Mouse (Mus musculus) testis, adult 2 months (tissue): ENCODE measurements at regions not wholly inside any gene's neighbourhood (a gene's known extent, or its start where the extent isn't known, plus 50 kb on each side); places are given as distances from the start of the nearest gene placed in this dataset.

Source experiments
- CTCF ChIP-seq: fragments of 200-500 bp; IDR thresholded peaks from 2 replicates; pipeline ENCODE4 v1.5.1; 2012; ENCODE audit warnings: low read depth, mild to moderate bottlenecking, inconsistent platforms, low read length, moderate library complexity; ENCODE audit not compliant: control insufficient read depth, insufficient read depth, insufficient replicate concordance
- POLR2A ChIP-seq: fragments of 200-500 bp; IDR thresholded peaks from 2 replicates; pipeline ENCODE4 v1.6.1; 2012; ENCODE audit warnings: low read depth, mild to moderate bottlenecking, inconsistent platforms, low read length, moderate library complexity; ENCODE audit not compliant: control insufficient read depth

GRCm38 (mm10) chr16:85678781-85679180, 124.1 kb downstream of the Adamts1 start:
- TF ChIP-seq CTCF = no peak
- no peak for TF ChIP-seq POLR2A
